Mouse (Mus musculus) heart, adult 2 months (tissue): ENCODE results near the gene Cep170b.

Source experiments
- CTCF ChIP-seq: fragments of 200-600 bp; IDR thresholded peaks from 2 replicates; pipeline ENCODE4 v1.8.1; 2022; ENCODE audit warnings: antibody characterized with exemption, mild to moderate bottlenecking, moderate library complexity
- POLR2A ChIP-seq: fragments of 200-500 bp; IDR thresholded peaks from 2 replicates; pipeline ENCODE4 v1.6.1; 2011; ENCODE audit warnings: mild to moderate bottlenecking, low read depth, low read length, control low read depth; ENCODE audit not compliant: insufficient read depth

- TF ChIP-seq CTCF (no peak), POLR2A (no peak)
These were observed 44.7 kb downstream of the Cep170b start for GRCm38 (mm10) chr12:112764991-112765390.
